Mouse (Mus musculus) megakaryocyte, embryonic 14.5 days (primary cell): ENCODE data around the gene Hba-a1.

Source experiments
- FLI1 ChIP-seq: IDR thresholded peaks from 2 replicates; pipeline ENCODE4 v1.6.1; 2012; ENCODE audit warnings: low read length, inconsistent platforms, mixed read lengths
- GATA1 ChIP-seq: IDR thresholded peaks from 3 replicates; pipeline ENCODE4 v1.6.1; 2012; ENCODE audit warnings: mixed read lengths, low read length, inconsistent platforms, borderline replicate concordance

- peak; percentile 81; the same call in 1 of the 3 replicates for TF ChIP-seq GATA1
- no peak for TF ChIP-seq FLI1
Observed at GRCm38 (mm10) chr11:32265117-32265738, 18.1 kb upstream of the Hba-a1 start.
